Mouse (Mus musculus): ENCODE measurements at regions not wholly inside any gene's neighbourhood (a gene's known extent, or its start where the extent isn't known, plus 50 kb on each side); places are given as distances from the start of the nearest gene placed in this dataset.

DNA sequence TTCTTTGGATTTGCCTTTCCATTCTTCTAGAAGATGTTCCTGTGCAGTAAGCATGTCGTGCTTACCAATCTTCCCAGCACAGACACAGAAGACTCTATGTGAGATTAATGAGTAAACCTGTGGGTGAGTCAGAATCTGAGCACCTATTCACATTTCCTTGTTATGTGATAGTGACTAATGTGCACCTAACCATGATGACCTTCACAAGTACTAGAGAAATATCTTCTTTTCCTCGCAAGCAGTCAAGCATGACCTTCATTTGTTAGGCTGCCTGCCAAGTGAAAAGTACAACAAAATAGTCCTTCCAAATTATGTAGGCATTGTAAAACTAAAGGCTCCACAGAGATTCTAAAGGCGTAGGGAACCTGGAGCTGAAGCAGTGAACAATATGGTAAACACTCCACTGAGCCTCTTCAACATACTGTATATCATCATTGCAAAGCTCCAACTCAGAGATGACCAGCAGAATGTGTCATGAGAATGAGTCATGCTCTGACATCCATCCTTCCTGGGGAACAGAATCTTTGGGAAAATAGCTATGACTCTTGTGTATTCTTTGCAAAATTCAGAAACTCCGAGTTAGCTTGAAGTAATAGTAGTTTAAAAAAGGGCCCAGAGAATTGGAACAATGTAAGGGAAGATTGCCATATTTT lies 480.0 kb upstream of the Slit2 start:
- no peak for TF ChIP-seq CTCF (IDR thresholded peaks at IDR 0.05; ENCODE audit: low read depth, low read length)
- no peak for TF ChIP-seq POLR2A (IDR thresholded peaks at IDR 0.05; ENCODE audit: borderline replicate concordance, low read depth, low read length)

Data from bone marrow macrophage, adult 2 months (primary cell).